Mouse (Mus musculus) spleen, postnatal 36 days (tissue): ENCODE measurements around the gene Olfr447.

ENCODE experiments used
- DNase-seq, 2 experiments: peaks; one replicate each; pipeline ENCODE4 v3.0.0; 2022; ENCODE audit warnings: low spot score in 2 of 2, mixed read lengths in 1 of 2

Gene Olfr447

DNA sequence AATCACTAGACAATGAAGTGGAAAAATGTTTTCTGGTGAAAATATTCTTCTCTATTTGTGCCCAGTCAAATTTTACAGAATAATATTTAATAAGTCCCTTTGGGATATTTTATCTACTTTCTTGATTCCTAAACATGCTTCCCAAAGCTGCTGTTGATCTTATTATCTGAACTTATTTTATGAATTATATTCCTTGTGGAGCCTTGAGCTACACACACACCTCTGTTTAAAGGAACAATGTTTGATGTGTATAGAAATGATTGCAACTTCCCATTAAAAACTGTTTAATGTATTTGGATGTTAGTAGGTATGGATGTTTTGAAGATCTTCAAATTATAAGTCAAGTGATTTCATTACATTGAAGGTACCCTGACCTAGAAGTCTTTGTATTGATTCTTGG is at the start of gene Olfr447:
Olfr447 (plus strand) TSS at position 301 of the 400 bp plus-strand sequence.
- DNase-seq: no peak

DNA sequence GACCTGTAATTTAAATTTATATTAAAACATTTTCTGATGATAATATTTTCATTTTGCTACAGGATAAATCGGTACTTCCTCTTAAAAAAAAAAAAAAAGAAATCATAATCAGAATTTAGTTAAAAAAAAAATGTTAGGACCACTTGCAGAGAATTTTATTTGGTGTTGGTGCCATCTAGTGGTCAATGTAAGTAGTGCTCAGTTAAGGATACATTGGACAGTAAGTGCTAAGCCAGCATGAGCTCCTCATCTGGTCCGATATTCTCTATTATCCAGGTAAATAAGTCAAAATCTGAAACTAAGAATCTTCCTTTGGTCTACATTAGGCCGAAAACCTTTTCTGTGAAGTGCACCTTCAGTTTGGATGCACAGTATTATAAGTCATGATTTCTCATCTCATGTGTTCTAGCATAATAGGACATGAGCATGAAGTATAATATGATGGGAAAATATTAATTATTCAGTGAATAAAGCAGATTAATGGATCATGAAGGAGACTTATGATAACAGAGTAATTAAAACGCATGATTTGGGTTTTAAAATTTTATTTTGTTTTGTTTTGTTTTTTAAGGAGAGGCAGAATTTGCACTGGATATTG is 48.4 kb upstream of the Olfr447 start:
- DNase-seq: no peak

DNA sequence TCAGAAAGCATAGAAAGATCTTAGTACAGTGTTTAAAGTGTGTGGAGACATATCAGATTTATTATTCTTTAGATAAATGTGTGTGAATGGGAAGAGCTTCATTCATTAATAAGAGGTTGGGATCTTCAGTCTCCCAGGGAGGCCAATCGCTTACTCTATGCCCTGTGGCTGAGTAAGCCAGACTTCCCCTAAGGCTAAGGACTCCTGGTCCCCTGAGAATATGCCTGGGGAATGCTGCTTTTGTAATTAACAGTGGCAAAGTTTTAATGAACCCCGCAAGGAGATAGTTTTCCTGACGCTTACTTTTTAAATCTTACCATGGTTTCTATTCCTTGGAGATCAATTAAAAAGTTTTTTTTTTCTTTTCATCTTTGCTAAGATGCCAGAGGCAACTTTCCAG is 39.0 kb upstream of the Olfr447 start:
- no peak for DNase-seq

DNA sequence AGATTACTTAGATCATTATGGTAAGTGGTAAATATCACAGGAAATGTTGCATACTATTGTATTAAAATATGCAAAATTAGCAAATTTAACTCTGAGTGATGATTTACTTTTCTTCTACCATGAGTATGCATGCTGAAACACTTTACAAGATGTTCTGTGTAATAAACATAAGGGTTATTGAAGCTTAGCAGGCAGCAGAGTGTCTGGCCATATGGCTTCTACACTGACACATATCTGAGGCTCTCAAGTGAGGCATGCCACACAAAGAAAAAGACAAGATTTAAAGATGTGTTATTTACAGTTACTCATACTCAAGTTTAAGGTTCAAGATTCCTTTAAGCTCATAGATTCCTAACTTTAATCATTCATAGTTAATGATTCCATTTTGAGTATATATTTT is 32.4 kb upstream of the Olfr447 start:
- no peak for DNase-seq

DNA sequence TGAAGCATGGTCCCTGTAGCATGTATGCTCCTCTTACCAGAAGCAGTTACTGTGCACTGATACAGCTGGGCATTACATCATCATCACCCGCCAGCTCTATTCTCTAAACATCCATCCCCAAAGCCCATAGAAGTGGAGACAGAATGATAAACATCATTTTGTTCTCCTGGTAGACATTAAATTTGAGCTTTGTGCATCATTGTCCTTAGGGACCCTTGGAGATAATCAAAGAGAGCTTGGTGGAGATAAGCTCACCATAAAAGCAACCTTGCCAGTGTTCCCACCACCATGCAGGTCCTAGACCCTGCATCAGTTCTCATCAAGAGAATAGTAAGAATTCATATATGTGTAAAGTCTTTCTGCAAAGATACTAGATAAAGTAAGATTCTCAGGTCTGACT is 18.5 kb upstream of the Olfr447 start, which contains the start of gene Olfr448:
Olfr448 (plus strand) TSS at position 301 of the 400 bp plus-strand sequence.
- no peak for DNase-seq

DNA sequence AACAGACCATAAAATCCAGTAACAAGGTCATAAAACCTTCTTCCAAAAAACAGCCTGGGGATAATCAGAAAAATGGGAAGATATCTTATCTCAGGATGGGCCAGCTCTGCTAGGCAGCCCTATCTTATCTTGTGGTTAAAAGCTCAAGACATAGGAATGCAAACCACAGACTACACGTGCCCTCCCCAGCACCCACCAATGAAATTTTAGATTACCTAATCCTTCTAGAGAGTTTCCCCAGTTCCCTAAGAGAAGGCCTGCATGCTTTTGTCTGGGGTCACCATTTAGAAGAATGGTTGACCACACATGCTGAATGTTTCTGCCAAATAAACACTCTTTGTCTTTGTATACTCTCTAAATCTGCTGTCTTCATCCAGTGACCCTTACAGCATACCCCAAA is 8.3 kb upstream of the Olfr447 start:
- DNase-seq: no peak

DNA sequence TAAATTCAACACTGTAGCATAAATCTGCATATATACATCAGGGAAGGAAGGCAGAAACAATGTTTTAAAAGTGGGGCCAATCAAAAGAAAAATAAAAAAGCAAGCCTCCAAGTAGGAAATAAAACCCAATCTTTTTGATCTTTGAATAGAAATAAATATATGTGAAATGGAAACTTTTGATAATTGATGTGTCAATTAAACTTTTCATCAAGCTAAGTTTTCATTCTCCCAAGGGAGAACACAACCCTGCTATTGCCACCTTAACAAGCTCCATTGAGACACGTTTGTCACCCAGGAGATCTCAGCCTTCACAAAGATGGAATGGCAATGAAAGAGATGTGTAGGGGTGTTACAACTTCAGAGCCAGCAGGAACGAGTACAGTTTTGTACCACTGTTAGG is 12.4 kb downstream of the Olfr447 start, which contains the start of gene Olfr446:
Olfr446 (plus strand) TSS at position 301 of the 400 bp plus-strand sequence.
- no peak for DNase-seq

DNA sequence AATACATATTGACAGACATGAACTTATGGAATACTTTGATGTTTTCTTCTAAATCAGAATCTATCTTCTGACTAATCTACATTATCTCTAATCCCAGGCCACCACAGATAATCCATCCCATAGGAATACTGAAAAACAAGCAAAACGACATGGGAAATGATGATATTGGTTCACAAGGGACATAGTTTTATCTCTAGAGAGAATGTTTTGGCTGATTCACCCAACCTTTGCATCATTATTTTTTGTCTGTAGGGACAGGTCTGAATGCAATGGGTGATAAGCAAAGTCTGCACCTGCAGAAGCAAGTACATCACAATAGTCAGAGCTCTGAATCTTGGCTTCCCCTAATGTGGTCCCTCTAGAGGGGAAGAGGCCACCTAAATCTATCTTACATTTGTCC is 40.1 kb downstream of the Olfr447 start, which contains the start of gene Olfr444:
Olfr444 (plus strand) TSS at position 301 of the 400 bp plus-strand sequence.
- no peak for DNase-seq
